Mouse (Mus musculus) embryonic facial prominence, embryonic 13.5 days (tissue): ENCODE measurements around the gene Gm29427. TPM values are rescaled to one million over a fixed set of nuclear protein-coding genes. Genes with fewer than 3 reads are reported as not detected.

ENCODE experiments used
- ATAC-seq: fragments of 200-750 bp; cut with Nextera tagmentation; 2 replicates; pipeline ENCODE4 v1.8.0; 2017; ENCODE audit warnings: low read depth; ENCODE audit not compliant: insufficient number of reproducible peaks, insufficient read depth, low FRiP score, low TSS enrichment
- H3K27ac ChIP-seq: fragments of 300-500 bp; sonication (generic); 2 replicates; pipeline ENCODE4 v1.5.1; 2015; ENCODE audit warnings: moderate library complexity, mild to moderate bottlenecking, inconsistent platforms
- H3K27me3 ChIP-seq: fragments of 300-500 bp; sonication (generic); 2 replicates; pipeline ENCODE4 v1.6.1; 2015; ENCODE audit warnings: mild to moderate bottlenecking, inconsistent platforms
- H3K36me3 ChIP-seq: fragments of 300-500 bp; sonication (generic); 2 replicates; pipeline ENCODE4 v1.6.1; 2015; ENCODE audit warnings: mild to moderate bottlenecking, inconsistent platforms
- H3K4me1 ChIP-seq: fragments of 300-500 bp; sonication (generic); 2 replicates; pipeline ENCODE4 v1.6.1; 2015; ENCODE audit warnings: inconsistent platforms
- H3K4me2 ChIP-seq: fragments of 300-500 bp; sonication (generic); 2 replicates; pipeline ENCODE4 v1.6.1; 2015; ENCODE audit warnings: moderate library complexity, mild to moderate bottlenecking, inconsistent platforms
- H3K4me3 ChIP-seq: fragments of 300-500 bp; sonication (generic); 2 replicates; pipeline ENCODE4 v1.5.1; 2015; ENCODE audit warnings: mild to moderate bottlenecking, inconsistent platforms
- H3K9ac ChIP-seq: fragments of 300-500 bp; sonication (generic); 2 replicates; pipeline ENCODE4 v1.6.1; 2015; ENCODE audit warnings: mild to moderate bottlenecking, inconsistent platforms
- H3K9me3 ChIP-seq: fragments of 300-500 bp; sonication (generic); 2 replicates; pipeline ENCODE4 v1.6.1; 2016; ENCODE audit warnings: inconsistent platforms
- WGBS: fragments of 180-500 bp; shearing (Covaris S2); methylation state at CpG from one replicate; pipeline ENCODE4 v1.1.7; 2015; ENCODE audit warnings: mixed read lengths; 5-methylcytosine and 5-hydroxymethylcytosine counted together
- polyA plus RNA-seq: library from polyadenylated mRNA; unstranded; fragments of >200 nt; fragmentation: Nextera tagmentation; extraction: Ambion mirVana; gene quantifications from 2 replicates; pipeline ENCODE4 v1.2.1, GENCODE M21; 2015

The Gm29427 gene
- polyA plus RNA-seq, result not detected in 2 replicates

DNA sequence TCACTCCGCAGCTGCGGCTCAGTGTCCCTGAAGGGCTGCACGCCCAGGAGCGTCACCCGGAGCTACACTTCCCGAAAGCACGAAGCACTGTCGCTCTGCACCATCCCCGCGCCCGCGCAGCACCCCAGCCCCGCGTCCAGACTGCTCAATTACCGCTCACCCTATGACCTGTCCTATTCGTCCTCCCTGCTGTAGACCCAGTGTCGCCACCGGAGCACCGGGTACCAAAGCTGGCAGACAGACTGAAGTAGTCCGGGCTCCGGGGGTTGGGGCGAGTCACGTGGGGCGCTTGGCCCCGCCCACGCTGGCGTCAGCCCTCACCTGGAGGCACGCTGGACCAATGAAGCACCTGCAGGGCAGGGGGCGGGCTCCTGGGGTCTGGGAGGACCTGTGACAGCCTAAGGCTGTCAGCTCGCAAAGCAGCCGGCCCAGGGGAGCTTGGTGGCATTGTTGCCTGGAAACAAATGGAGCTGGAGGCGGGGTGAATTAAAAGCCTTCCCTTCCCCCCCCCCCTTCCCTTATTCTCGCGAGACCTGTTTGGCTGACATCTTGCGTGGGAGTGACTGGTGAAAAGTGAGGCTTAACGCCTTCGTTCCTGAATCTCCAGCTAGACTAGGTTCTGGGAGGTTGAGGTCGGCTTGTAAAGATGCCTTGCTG lies at the start of gene Gm29427:
Gene Gm29427 (minus strand): TSS at position 239 of the 657 bp plus-strand sequence.
- peaks cover 9% of the 10 kb centered on the region for H3K36me3 ChIP-seq
- H3K27ac ChIP-seq, result peak within 1 kb of the TSS; percentile 80
- WGBS, result under 1% methylated on average over 38 of the region's 38 CpGs
- H3K9ac ChIP-seq, result peak within 1 kb of the TSS; percentile 97
- H3K4me3 ChIP-seq, result peak within 1 kb of the TSS; percentile 94
- H3K9me3 ChIP-seq, result no peaks in the 10 kb centered on the region
- no peaks in the 10 kb centered on the region for H3K27me3 ChIP-seq
- peak within 1 kb of the TSS; percentile 98 for H3K4me2 ChIP-seq
- ATAC-seq, result peak; percentile 93
- H3K4me1 ChIP-seq, result peaks cover 8% of the 10 kb centered on the region

- WGBS, result 83% methylated on average over 12 of the region's 12 CpGs
- no peak for ATAC-seq
- Histone ChIP-seq H3K4me2 (no peak overlapping the region), H3K27me3 (no peaks in the 10 kb centered on the region), H3K36me3 (no peaks in the 10 kb centered on the region), H3K27ac (no peak overlapping the region), H3K4me1 (no peaks in the 10 kb centered on the region), H3K9ac (no peak overlapping the region), H3K4me3 (no peak overlapping the region), H3K9me3 (no peaks in the 10 kb centered on the region)
Measured at GRCm38 (mm10) chr1:130764027-130764461, 48.4 kb upstream of the Gm29427 start.

DNA sequence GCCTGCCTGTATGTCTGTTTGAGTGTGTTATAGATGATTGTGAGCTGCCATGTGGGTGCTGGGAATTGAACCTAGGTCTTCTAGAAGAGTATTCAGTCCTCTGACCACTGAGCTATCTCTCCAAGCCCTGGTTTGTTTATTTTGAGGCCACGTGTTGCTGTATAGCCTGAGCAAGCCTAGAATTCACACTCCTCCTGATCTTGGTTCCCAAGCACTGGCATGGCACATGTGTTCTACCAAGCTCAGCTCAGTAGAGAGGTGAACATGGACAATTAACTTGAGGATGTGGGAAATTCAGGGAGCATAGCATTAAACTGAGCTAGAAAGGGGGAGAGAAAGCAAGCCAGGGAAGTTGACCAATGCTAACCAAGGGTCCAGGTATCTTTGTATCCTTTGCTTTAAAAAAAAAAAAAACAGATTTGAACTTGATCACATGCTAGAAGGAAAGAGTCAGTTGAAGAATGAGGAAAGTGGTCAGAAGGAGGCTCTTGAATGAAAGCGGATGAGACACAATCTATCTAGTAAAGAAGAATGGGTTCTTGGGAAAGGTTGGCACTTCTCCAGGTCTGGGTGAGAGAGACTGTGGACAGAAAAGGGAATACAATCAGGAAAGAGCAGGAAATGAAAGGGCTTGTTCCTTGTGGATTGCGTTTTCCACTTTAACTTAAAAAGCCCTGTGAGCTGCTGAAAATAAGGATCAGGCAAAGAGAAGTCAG lies 46.6 kb upstream of the Gm29427 start:
- no peaks in the 10 kb centered on the region for H3K9me3 ChIP-seq
- H3K36me3 ChIP-seq, result no peaks in the 10 kb centered on the region
- no peaks in the 10 kb centered on the region for H3K27me3 ChIP-seq
- no peak overlapping the region for H3K4me2 ChIP-seq
- no peak overlapping the region for H3K9ac ChIP-seq
- no peaks in the 10 kb centered on the region for H3K4me1 ChIP-seq
- ATAC-seq, result no peak
- H3K4me3 ChIP-seq, result no peak overlapping the region
- no peak overlapping the region for H3K27ac ChIP-seq
- 77% methylated on average over 3 of the region's 3 CpGs for WGBS

GRCm38 (mm10) chr1:130761597-130761996 lies 46.0 kb upstream of the Gm29427 start:
- H3K9me3 ChIP-seq, result no peaks in the 10 kb centered on the region
- no peak overlapping the region for H3K4me2 ChIP-seq
- H3K27ac ChIP-seq, result no peak overlapping the region
- H3K4me3 ChIP-seq, result no peak overlapping the region
- 69% methylated on average over 1 of the region's 1 CpGs for WGBS
- H3K4me1 ChIP-seq, result no peaks in the 10 kb centered on the region
- no peak overlapping the region for H3K9ac ChIP-seq
- no peaks in the 10 kb centered on the region for H3K36me3 ChIP-seq
- no peak for ATAC-seq
- no peaks in the 10 kb centered on the region for H3K27me3 ChIP-seq

GRCm38 (mm10) chr1:130759689-130760088 lies 44.1 kb upstream of the Gm29427 start:
- no peak for ATAC-seq
- WGBS, result 75% methylated on average over 9 of the region's 9 CpGs
- Histone ChIP-seq H3K27ac (no peak overlapping the region), H3K4me3 (no peak overlapping the region), H3K4me2 (no peak overlapping the region), H3K9me3 (no peaks in the 10 kb centered on the region), H3K4me1 (no peaks in the 10 kb centered on the region), H3K36me3 (no peaks in the 10 kb centered on the region), H3K9ac (no peak overlapping the region), H3K27me3 (no peaks in the 10 kb centered on the region)

DNA sequence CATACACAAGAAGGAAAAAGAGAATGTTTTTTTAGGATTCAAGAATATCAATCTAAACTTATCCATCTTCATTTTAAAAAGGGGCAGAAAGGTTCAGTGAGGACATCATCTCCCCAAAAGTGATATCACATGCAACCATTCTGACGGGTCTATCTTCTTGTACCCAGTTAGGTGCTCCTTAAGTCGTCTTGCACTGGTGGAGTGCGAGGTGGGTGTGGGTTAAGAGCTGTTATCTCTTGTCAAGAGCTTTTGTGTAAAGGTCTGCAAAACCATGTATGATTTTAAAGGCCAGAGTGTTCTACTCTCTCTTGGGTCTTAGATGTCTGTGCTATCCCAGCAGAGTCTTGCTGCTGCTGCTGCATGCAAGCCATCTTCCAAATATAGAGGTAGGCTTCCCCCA lies 31.2 kb upstream of the Gm29427 start:
- Histone ChIP-seq H3K4me3 (no peak overlapping the region), H3K4me2 (no peak overlapping the region), H3K4me1 (no peaks in the 10 kb centered on the region), H3K9ac (no peak overlapping the region), H3K27me3 (no peaks in the 10 kb centered on the region), H3K9me3 (no peaks in the 10 kb centered on the region), H3K27ac (no peak overlapping the region), H3K36me3 (no peaks in the 10 kb centered on the region)
- 90% methylated on average over 3 of the region's 3 CpGs for WGBS
- no peak for ATAC-seq

DNA sequence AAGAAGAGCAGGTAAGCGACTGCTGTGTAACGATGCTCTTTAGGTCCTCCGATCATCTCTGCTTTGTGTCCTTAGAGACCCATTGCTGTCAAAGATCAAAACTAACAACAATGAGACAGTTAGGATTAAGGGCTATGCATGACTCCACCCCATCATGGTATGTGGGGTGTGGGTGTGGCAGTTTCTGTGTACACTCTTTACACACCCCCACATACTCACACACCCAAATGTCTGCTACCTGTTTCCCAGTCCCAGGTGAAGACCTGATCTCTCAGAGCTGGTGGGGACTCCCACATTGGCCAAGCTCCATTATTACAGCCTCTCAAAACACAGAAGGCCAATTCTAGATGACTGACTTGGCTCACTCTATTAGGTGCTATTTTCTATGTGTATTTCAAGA lies 30.0 kb upstream of the Gm29427 start:
- Histone ChIP-seq H3K4me1 (0 out of 2 replicates have a peak, but pooled peaks cover 2% of the 10 kb centered on the region), H3K4me3 (no peak overlapping the region), H3K9me3 (no peaks in the 10 kb centered on the region), H3K9ac (no peak overlapping the region), H3K27ac (no peak overlapping the region), H3K36me3 (no peaks in the 10 kb centered on the region), H3K27me3 (no peaks in the 10 kb centered on the region), H3K4me2 (no peak overlapping the region)
- 92% methylated on average over 3 of the region's 3 CpGs for WGBS
- ATAC-seq, result no peak

DNA sequence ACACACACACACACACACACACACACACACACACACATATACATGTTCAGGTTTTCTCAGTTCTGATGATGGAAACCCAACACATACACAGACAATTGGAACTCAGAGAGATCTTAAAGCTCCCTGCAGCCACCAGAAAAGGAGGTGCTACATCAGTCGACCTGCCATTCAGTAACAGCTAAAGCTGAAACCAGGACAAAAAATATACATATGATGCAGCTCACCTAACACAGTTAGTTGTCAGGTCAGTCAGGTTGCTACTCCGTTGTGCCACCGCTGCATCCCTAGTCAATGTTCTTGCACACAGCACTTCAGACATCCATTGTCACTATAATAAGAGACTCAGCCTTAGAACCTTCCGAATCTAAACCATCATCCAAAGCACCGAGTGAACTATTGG lies 29.4 kb upstream of the Gm29427 start:
- Histone ChIP-seq H3K9ac (no peak overlapping the region), H3K27me3 (no peaks in the 10 kb centered on the region), H3K4me2 (no peak overlapping the region), H3K36me3 (no peaks in the 10 kb centered on the region), H3K27ac (no peak overlapping the region), H3K4me1 (0 out of 2 replicates have a peak, but pooled peaks cover 5% of the 10 kb centered on the region), H3K4me3 (no peak overlapping the region), H3K9me3 (no peaks in the 10 kb centered on the region)
- no peak for ATAC-seq
- WGBS, result 83% methylated on average over 5 of the region's 5 CpGs

GRCm38 (mm10) chr1:130744217-130744616 lies 28.6 kb upstream of the Gm29427 start:
- Histone ChIP-seq H3K4me3 (no peak overlapping the region), H3K36me3 (no peaks in the 10 kb centered on the region), H3K4me1 (0 out of 2 replicates have a peak, but pooled peaks cover 5% of the 10 kb centered on the region), H3K9me3 (no peaks in the 10 kb centered on the region), H3K9ac (no peak overlapping the region), H3K27ac (no peak overlapping the region), H3K27me3 (no peaks in the 10 kb centered on the region), H3K4me2 (no peak overlapping the region)
- no peak for ATAC-seq
- WGBS, result 65% methylated on average over 2 of the region's 2 CpGs

- Histone ChIP-seq H3K4me1 (0 out of 2 replicates have a peak, but pooled peaks cover 5% of the 10 kb centered on the region), H3K9ac (no peak overlapping the region), H3K9me3 (no peaks in the 10 kb centered on the region), H3K4me2 (no peak overlapping the region), H3K4me3 (no peak overlapping the region), H3K36me3 (no peaks in the 10 kb centered on the region), H3K27me3 (no peaks in the 10 kb centered on the region), H3K27ac (no peak overlapping the region)
- 82% methylated on average over 1 of the region's 1 CpGs for WGBS
- ATAC-seq, result no peak
Measured at GRCm38 (mm10) chr1:130743775-130744174, 28.2 kb upstream of the Gm29427 start.

- H3K9me3 ChIP-seq, result no peaks in the 10 kb centered on the region
- 85% methylated on average over 7 of the region's 7 CpGs for WGBS
Measured at GRCm38 (mm10) chr1:130742201-130742600, 26.6 kb upstream of the Gm29427 start.

More at GRCm38 (mm10) chr1:130742201-130742600, 26.6 kb upstream of the Gm29427 start:
- H3K36me3 ChIP-seq, result no peaks in the 10 kb centered on the region
- no peak overlapping the region for H3K9ac ChIP-seq
- H3K27me3 ChIP-seq, result no peaks in the 10 kb centered on the region
- H3K4me2 ChIP-seq, result no peak overlapping the region
- no peak for ATAC-seq
- H3K4me1 ChIP-seq, result 0 out of 2 replicates have a peak, but pooled peaks cover 5% of the 10 kb centered on the region
- H3K27ac ChIP-seq, result no peak overlapping the region
- no peak overlapping the region for H3K4me3 ChIP-seq
